Mouse (Mus musculus) lung, embryonic 16.5 days (tissue): ENCODE measurements at regions not wholly inside any gene's neighbourhood (a gene's known extent, or its start where the extent isn't known, plus 50 kb on each side); places are given as distances from the start of the nearest gene placed in this dataset.

Experiments used
- ATAC-seq: fragments of 200-750 bp; cut with Nextera tagmentation; 2 replicates; pipeline ENCODE4 v1.8.0; 2017; ENCODE audit warnings: low read depth, mild to moderate bottlenecking, moderate library complexity
- H3K27ac ChIP-seq: fragments of 300-500 bp; sonication (generic); 2 replicates; pipeline ENCODE4 v1.5.1; 2014; ENCODE audit warnings: mild to moderate bottlenecking, control low read depth, low read length
- H3K27me3 ChIP-seq: fragments of 300-500 bp; sonication (generic); 2 replicates; pipeline ENCODE4 v1.6.1; 2014; ENCODE audit warnings: low read depth, low read length, mixed read lengths; ENCODE audit not compliant: control insufficient read depth, insufficient read depth
- H3K36me3 ChIP-seq: fragments of 300-500 bp; sonication (generic); 2 replicates; pipeline ENCODE4 v1.6.1; 2014; ENCODE audit warnings: low read length; ENCODE audit not compliant: control insufficient read depth, insufficient read depth
- H3K4me1 ChIP-seq: fragments of 300-500 bp; sonication (generic); replicated peaks from 2 replicates; pipeline ENCODE4 v1.6.1; 2014; ENCODE audit warnings: low read length, mixed read lengths; ENCODE audit not compliant: control insufficient read depth, insufficient read depth
- H3K4me2 ChIP-seq: fragments of 300-500 bp; sonication (generic); 2 replicates; pipeline ENCODE4 v1.6.1; 2014; ENCODE audit warnings: low read depth, low read length, control low read depth
- H3K4me3 ChIP-seq: fragments of 300-500 bp; sonication (generic); 2 replicates; pipeline ENCODE4 v1.5.1; 2014; ENCODE audit warnings: mild to moderate bottlenecking, low read length, control low read depth
- H3K9ac ChIP-seq: fragments of 300-500 bp; sonication (generic); 2 replicates; pipeline ENCODE4 v1.6.1; 2014; ENCODE audit warnings: low read length, control low read depth
- H3K9me3 ChIP-seq: fragments of 300-500 bp; sonication (generic); 2 replicates; pipeline ENCODE4 v1.6.1; 2016; ENCODE audit warnings: low read length; ENCODE audit not compliant: control insufficient read depth
- WGBS: fragments of 180-500 bp; shearing (Covaris S2); extraction: QIAGEN DNeasy Blood & Tissue Kit; methylation state at CpG from one replicate; pipeline ENCODE4 v1.1.7; 2014; 5-methylcytosine and 5-hydroxymethylcytosine counted together

GRCm38 (mm10) chr3:52800673-52801072 lies 216.4 kb downstream of the Cog6 start:
- no peak for ATAC-seq

GRCm38 (mm10) chr3:52797801-52798200 lies 219.2 kb downstream of the Cog6 start:
- Histone ChIP-seq H3K4me1 (no peaks in the 10 kb centered on the region), H3K27me3 (no peaks in the 10 kb centered on the region), H3K9me3 (no peaks in the 10 kb centered on the region), H3K36me3 (no peaks in the 10 kb centered on the region), H3K4me2 (no peak overlapping the region), H3K27ac (no peak overlapping the region), H3K9ac (no peak overlapping the region), H3K4me3 (no peak overlapping the region)
- no peak for ATAC-seq
- WGBS: 26% methylated on average over 6 of the region's 6 CpGs

More at GRCm38 (mm10) chr3:52800673-52801072, 216.4 kb downstream of the Cog6 start:
- Histone ChIP-seq H3K4me2 (no peak overlapping the region), H3K27me3 (no peaks in the 10 kb centered on the region), H3K9me3 (no peaks in the 10 kb centered on the region), H3K4me3 (no peak overlapping the region), H3K4me1 (no peaks in the 10 kb centered on the region), H3K9ac (no peak overlapping the region), H3K27ac (no peak overlapping the region), H3K36me3 (no peaks in the 10 kb centered on the region)
- 74% methylated on average over 3 of the region's 3 CpGs for WGBS

- Histone ChIP-seq H3K4me1 (no peaks in the 10 kb centered on the region), H3K27ac (no peak overlapping the region), H3K27me3 (no peaks in the 10 kb centered on the region), H3K9me3 (no peaks in the 10 kb centered on the region), H3K4me3 (no peak overlapping the region), H3K9ac (no peak overlapping the region), H3K4me2 (no peak overlapping the region), H3K36me3 (no peaks in the 10 kb centered on the region)
- whole genome bisulfite sequencing: 75% methylated on average over 4 of the region's 4 CpGs
- no peak for ATAC-seq
Measured at GRCm38 (mm10) chr3:52797164-52797563, 219.9 kb downstream of the Cog6 start.

GRCm38 (mm10) chr3:52794218-52794617 lies 222.8 kb downstream of the Cog6 start:
- Histone ChIP-seq H3K27me3 (no peaks in the 10 kb centered on the region), H3K4me1 (no peaks in the 10 kb centered on the region), H3K4me2 (no peak overlapping the region), H3K9ac (no peak overlapping the region), H3K27ac (no peak overlapping the region), H3K36me3 (no peaks in the 10 kb centered on the region), H3K9me3 (no peaks in the 10 kb centered on the region), H3K4me3 (no peak overlapping the region)
- WGBS: 69% methylated on average over 3 of the region's 3 CpGs
- no peak for ATAC-seq

- no peak for ATAC-seq
- Histone ChIP-seq H3K4me2 (no peak overlapping the region), H3K9me3 (no peaks in the 10 kb centered on the region), H3K4me1 (no peaks in the 10 kb centered on the region), H3K27me3 (no peaks in the 10 kb centered on the region), H3K9ac (no peak overlapping the region), H3K27ac (no peak overlapping the region), H3K36me3 (no peaks in the 10 kb centered on the region), H3K4me3 (no peak overlapping the region)
- WGBS: 71% methylated on average over 3 of the region's 3 CpGs
Measured at GRCm38 (mm10) chr3:52792801-52793200, 224.2 kb downstream of the Cog6 start.

GRCm38 (mm10) chr3:52792121-52792520 lies 224.9 kb downstream of the Cog6 start:
- no peaks in the 10 kb centered on the region for H3K36me3 ChIP-seq
- no peak overlapping the region for H3K9ac ChIP-seq
- no peaks in the 10 kb centered on the region for H3K4me1 ChIP-seq
- no peaks in the 10 kb centered on the region for H3K9me3 ChIP-seq
- H3K27me3 ChIP-seq: no peaks in the 10 kb centered on the region
- H3K27ac ChIP-seq: no peak overlapping the region
- H3K4me3 ChIP-seq: no peak overlapping the region
- 53% methylated on average over 5 of the region's 5 CpGs for WGBS
- ATAC-seq: no peak
- H3K4me2 ChIP-seq: no peak overlapping the region

- ATAC-seq: no peak
- Histone ChIP-seq H3K9ac (no peak overlapping the region), H3K4me1 (no peaks in the 10 kb centered on the region), H3K4me2 (no peak overlapping the region), H3K27ac (no peak overlapping the region), H3K36me3 (no peaks in the 10 kb centered on the region), H3K9me3 (no peaks in the 10 kb centered on the region), H3K4me3 (no peak overlapping the region), H3K27me3 (no peaks in the 10 kb centered on the region)
- 84% methylated on average over 2 of the region's 2 CpGs for WGBS
Measured at GRCm38 (mm10) chr3:52790942-52791341, 226.1 kb downstream of the Cog6 start.

- H3K27ac ChIP-seq: no peak overlapping the region
- H3K36me3 ChIP-seq: no peaks in the 10 kb centered on the region
- H3K9me3 ChIP-seq: no peaks in the 10 kb centered on the region
- H3K9ac ChIP-seq: no peak overlapping the region
- H3K27me3 ChIP-seq: no peaks in the 10 kb centered on the region
- no peak overlapping the region for H3K4me2 ChIP-seq
- no peaks in the 10 kb centered on the region for H3K4me1 ChIP-seq
- no peak for ATAC-seq
- H3K4me3 ChIP-seq: no peak overlapping the region
- WGBS: 73% methylated on average over 10 of the region's 10 CpGs
Measured at GRCm38 (mm10) chr3:52787964-52788760, 228.9 kb downstream of the Cog6 start.

GRCm38 (mm10) chr3:52785595-52785994 lies 231.4 kb downstream of the Cog6 start:
- H3K27ac ChIP-seq: no peak overlapping the region
- no peak for ATAC-seq
- H3K4me3 ChIP-seq: no peak overlapping the region
- no peaks in the 10 kb centered on the region for H3K9me3 ChIP-seq
- no peak overlapping the region for H3K4me2 ChIP-seq
- H3K9ac ChIP-seq: no peak overlapping the region
- 71% methylated on average over 1 of the region's 1 CpGs for WGBS
- H3K4me1 ChIP-seq: no peaks in the 10 kb centered on the region
- H3K36me3 ChIP-seq: no peaks in the 10 kb centered on the region
- no peaks in the 10 kb centered on the region for H3K27me3 ChIP-seq
